Mouse (Mus musculus) forebrain, postnatal 0 days (tissue): ENCODE measurements around the gene Reep6. TPM values are rescaled to one million over a fixed set of nuclear protein-coding genes. Genes with fewer than 3 reads are reported as not detected.

ENCODE experiments used
- ATAC-seq: fragments of 200-750 bp; cut with Nextera tagmentation; 2 replicates; pipeline ENCODE4 v1.8.0; 2017; ENCODE audit warnings: mild to moderate bottlenecking, moderate library complexity
- DNase-seq: peaks from one replicate; pipeline ENCODE4 v3.0.0-alpha.2; 2015
- H3K27ac ChIP-seq: fragments of 300-500 bp; sonication (generic); 2 replicates; pipeline ENCODE4 v1.5.1; 2014; ENCODE audit warnings: low read depth, mild to moderate bottlenecking, antibody characterized with exemption, low read length, moderate library complexity, mixed read lengths
- H3K27me3 ChIP-seq: fragments of 300-500 bp; sonication (generic); 2 replicates; pipeline ENCODE4 v1.6.1; 2014; ENCODE audit warnings: mild to moderate bottlenecking, low read length, mixed read lengths; ENCODE audit not compliant: insufficient read depth
- H3K36me3 ChIP-seq: fragments of 300-500 bp; sonication (generic); 2 replicates; pipeline ENCODE4 v1.6.1; 2014; ENCODE audit warnings: mild to moderate bottlenecking, moderate library complexity; ENCODE audit not compliant: insufficient read depth
- H3K4me1 ChIP-seq: fragments of 300-500 bp; sonication (generic); 2 replicates; pipeline ENCODE4 v1.6.1; 2014; ENCODE audit warnings: antibody characterized with exemption; ENCODE audit not compliant: insufficient read depth
- H3K4me2 ChIP-seq: fragments of 300-500 bp; sonication (generic); 2 replicates; pipeline ENCODE4 v1.6.1; 2014; ENCODE audit warnings: low read depth, mild to moderate bottlenecking, moderate library complexity
- H3K4me3 ChIP-seq: fragments of 300-500 bp; sonication (generic); 2 replicates; pipeline ENCODE4 v1.5.1; 2014; ENCODE audit warnings: low read depth, low read length, mixed read lengths
- H3K9ac ChIP-seq: fragments of 300-500 bp; sonication (generic); 2 replicates; pipeline ENCODE4 v1.6.1; 2014; ENCODE audit warnings: mild to moderate bottlenecking
- H3K9me3 ChIP-seq: fragments of 300-500 bp; sonication (generic); 2 replicates; pipeline ENCODE4 v1.6.1; 2016; ENCODE audit warnings: low read length
- CTCF ChIP-seq: sonication (generic); IDR thresholded peaks from 2 replicates; pipeline ENCODE4 v1.5.1; 2016; ENCODE audit warnings: antibody characterized with exemption, control low read depth, low read depth
- WGBS: fragments of 180-500 bp; shearing (Covaris S2); extraction: QIAGEN DNeasy Blood & Tissue Kit; methylation state at CpG from one replicate; pipeline ENCODE4 v1.1.7; 2014; 5-methylcytosine and 5-hydroxymethylcytosine counted together
- microRNA-seq, 2 experiments: library from miRNA; unstranded; fragments of <30 nt; microRNA quantifications; one replicate each; pipeline ENCODE4; 2016
- polyA plus RNA-seq: library from polyadenylated mRNA; unstranded; fragments of >200 nt; fragmentation: Nextera tagmentation; extraction: Ambion mirVana; gene quantifications from 2 replicates; pipeline ENCODE4 v1.2.1, GENCODE M21; 2015
- total RNA-seq: library from RNA; depleted of rRNA; stranded (reverse); fragments of >200 nt; gene quantifications from 2 replicates; pipeline ENCODE4 v1.2.3, GENCODE M21; 2014; rRNA removed

The Reep6 gene
- total and polyA plus RNA-seq, 2 experiments from 2014 or later: 1.8 to 6.4 TPM

DNA sequence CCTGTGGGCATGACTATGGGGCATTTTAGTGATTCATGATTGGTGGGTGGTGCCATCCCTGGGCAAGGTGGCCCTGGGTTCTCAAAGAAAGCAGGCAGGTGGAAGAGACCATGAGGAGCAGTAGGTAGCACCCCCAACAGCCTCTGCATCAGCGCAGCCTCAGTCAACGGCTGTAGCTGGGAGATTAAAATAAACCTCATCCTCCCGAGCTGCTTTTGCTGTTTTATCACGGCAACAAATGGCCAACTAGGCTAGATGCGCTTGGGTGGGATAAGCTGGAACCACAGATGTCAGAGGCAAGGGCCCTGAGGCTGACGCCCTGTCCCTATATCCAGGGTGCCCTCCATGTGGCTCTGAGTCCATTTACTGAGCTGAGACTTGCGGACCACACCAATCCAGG lies 55.0 kb downstream of the Reep6 start:
- DNase-seq (no peak), ATAC-seq (no peak)
- H3K4me3 ChIP-seq: peak overlapping the region; percentile 96
- H3K9ac ChIP-seq: peak overlapping the region; percentile 99
- TF ChIP-seq CTCF: no peak
- H3K4me1 ChIP-seq: peaks cover 29% of the 10 kb centered on the region
- WGBS: 55% methylated on average over 7 of the region's 7 CpGs
- peaks cover 40% of the 10 kb centered on the region for H3K36me3 ChIP-seq
- H3K27me3 ChIP-seq: no peaks in the 10 kb centered on the region
- peak overlapping the region; percentile 97 for H3K4me2 ChIP-seq
- peak overlapping the region; percentile 98 for H3K27ac ChIP-seq
- H3K9me3 ChIP-seq: no peaks in the 10 kb centered on the region

DNA sequence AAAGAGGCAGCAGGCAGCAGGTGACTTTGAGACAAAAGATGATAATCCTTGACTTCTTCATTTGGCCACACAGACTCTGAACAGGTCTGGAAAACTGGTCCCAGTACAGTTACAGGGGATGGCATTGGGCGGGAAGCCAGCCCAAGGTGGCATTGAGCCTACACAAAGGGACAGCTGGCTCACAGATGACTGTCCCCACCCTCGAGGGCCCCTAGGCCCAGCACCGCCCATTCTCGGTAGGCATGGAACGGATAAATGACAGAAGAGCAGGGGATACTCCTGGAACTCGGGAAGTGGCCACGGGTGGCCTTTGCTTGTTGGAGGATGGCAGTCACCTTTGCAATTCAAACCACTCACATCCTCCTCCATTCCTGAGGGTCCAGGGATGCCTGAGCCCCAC lies 55.6 kb downstream of the Reep6 start:
- 4% methylated on average over 7 of the region's 7 CpGs for WGBS
- no peak for TF ChIP-seq CTCF
- Histone ChIP-seq H3K27ac (peak overlapping the region; percentile 98), H3K36me3 (peaks cover 37% of the 10 kb centered on the region), H3K9ac (peak overlapping the region; percentile 99), H3K27me3 (no peaks in the 10 kb centered on the region), H3K4me2 (peak overlapping the region; percentile 97), H3K4me3 (peak overlapping the region; percentile 96), H3K4me1 (peaks cover 29% of the 10 kb centered on the region), H3K9me3 (no peaks in the 10 kb centered on the region)
- no peak for DNase-seq
- peak; percentile 0; the same call in 1 of the 2 replicates for ATAC-seq

Small RNA genes within 50 kb of the gene (microRNA-seq; reads per million reads assigned to microRNA genes)
- gene Gm22721: 0 reads per million in 2 experiments

Other genes starting within 250 kb of the Reep6 start
- gene Sbno2, start 224.4 kb upstream of the Reep6 start, total RNA-seq: 19.2 and 24.2 TPM in 2 replicates
- gene Sbno2, start 224.4 kb upstream of the Reep6 start, polyA plus RNA-seq: 4.6 and 6.8 TPM in 2 replicates
- 77.2 and 77.8 TPM in 2 replicates for gene Stk11, start 214.2 kb upstream of the Reep6 start, total RNA-seq
- 13.6 and 14.8 TPM in 2 replicates for gene Stk11, start 214.2 kb upstream of the Reep6 start, polyA plus RNA-seq
- gene Atp5d, start 191.3 kb upstream of the Reep6 start, total RNA-seq: 154 and 193 TPM in 2 replicates
- gene Atp5d, start 191.3 kb upstream of the Reep6 start, polyA plus RNA-seq: 633 and 650 TPM in 2 replicates
- 114 and 151 TPM in 2 replicates for gene Cbarp, start 189.1 kb upstream of the Reep6 start, total RNA-seq
- gene Cbarp, start 189.1 kb upstream of the Reep6 start, polyA plus RNA-seq: 57.5 and 68.2 TPM in 2 replicates
- gene Midn, start 181.7 kb upstream of the Reep6 start, total RNA-seq: 91.5 and 120 TPM in 2 replicates
- 19.3 and 21.3 TPM in 2 replicates for gene Midn, start 181.7 kb upstream of the Reep6 start, polyA plus RNA-seq
- gene Cirbp, start 164.0 kb upstream of the Reep6 start, total RNA-seq: 345 and 424 TPM in 2 replicates
- 834 and 838 TPM in 2 replicates for gene Cirbp, start 164.0 kb upstream of the Reep6 start, polyA plus RNA-seq
- gene 1600002K03Rik, start 157.0 kb upstream of the Reep6 start, total RNA-seq: 4.2 and 5.0 TPM in 2 replicates
- 5.0 and 6.0 TPM in 2 replicates for gene 1600002K03Rik, start 157.0 kb upstream of the Reep6 start, polyA plus RNA-seq
- gene Efna2, start 150.5 kb upstream of the Reep6 start, total RNA-seq: 29.0 and 30.9 TPM in 2 replicates
- gene Efna2, start 150.5 kb upstream of the Reep6 start, polyA plus RNA-seq: 30.6 and 31.3 TPM in 2 replicates
- gene Mum1, start 103.5 kb upstream of the Reep6 start, total RNA-seq: 57.6 and 60.7 TPM in 2 replicates
- 41.1 and 50.4 TPM in 2 replicates for gene Mum1, start 103.5 kb upstream of the Reep6 start, polyA plus RNA-seq
- 162 and 212 TPM in 2 replicates for gene Ndufs7, start 80.8 kb upstream of the Reep6 start, total RNA-seq
- gene Ndufs7, start 80.8 kb upstream of the Reep6 start, polyA plus RNA-seq: 343 and 394 TPM in 2 replicates
- gene Gamt, start 68.9 kb upstream of the Reep6 start, total RNA-seq: 15.2 and 18.2 TPM in 2 replicates
- 20.8 and 21.8 TPM in 2 replicates for gene Gamt, start 68.9 kb upstream of the Reep6 start, polyA plus RNA-seq
- gene Dazap1, start 68.5 kb upstream of the Reep6 start, total RNA-seq: 120 and 122 TPM in 2 replicates
- gene Dazap1, start 68.5 kb upstream of the Reep6 start, polyA plus RNA-seq: 42.4 and 46.1 TPM in 2 replicates
- 1,181 and 1,718 TPM in 2 replicates for gene Rps15, start 37.5 kb upstream of the Reep6 start, total RNA-seq
- 681 and 897 TPM in 2 replicates for gene Rps15, start 37.5 kb upstream of the Reep6 start, polyA plus RNA-seq
- gene Apc2, start 34.0 kb upstream of the Reep6 start, total RNA-seq: 309 and 328 TPM in 2 replicates
- 85.3 and 112 TPM in 2 replicates for gene Apc2, start 34.0 kb upstream of the Reep6 start, polyA plus RNA-seq
- 19.2 and 22.8 TPM in 2 replicates for gene 2310011J03Rik, start 9.4 kb upstream of the Reep6 start, total RNA-seq
- gene 2310011J03Rik, start 9.4 kb upstream of the Reep6 start, polyA plus RNA-seq: 32.4 and 35.6 TPM in 2 replicates
- gene Pcsk4, start 455 bp upstream of the Reep6 start, total RNA-seq: 3.4 and 3.8 TPM in 2 replicates
- gene Pcsk4, start 455 bp upstream of the Reep6 start, polyA plus RNA-seq: 7.4 TPM in 2 replicates
- 0.31 and 0.33 TPM in 2 replicates for gene Adamtsl5, start 18.5 kb downstream of the Reep6 start, total RNA-seq
- 0.70 and 0.81 TPM in 2 replicates for gene Adamtsl5, start 18.5 kb downstream of the Reep6 start, polyA plus RNA-seq
- gene Plk5, start 26.5 kb downstream of the Reep6 start, total RNA-seq: 8.3 and 12.9 TPM in 2 replicates
- gene Plk5, start 26.5 kb downstream of the Reep6 start, polyA plus RNA-seq: 4.6 and 7.4 TPM in 2 replicates
- gene Mex3d, start 57.7 kb downstream of the Reep6 start, total RNA-seq: 107 and 120 TPM in 2 replicates
- gene Mex3d, start 57.7 kb downstream of the Reep6 start, polyA plus RNA-seq: 18.3 and 18.4 TPM in 2 replicates
- gene Mbd3, start 69.6 kb downstream of the Reep6 start, total RNA-seq: 37.9 and 43.9 TPM in 2 replicates
- gene Mbd3, start 69.6 kb downstream of the Reep6 start, polyA plus RNA-seq: 183 and 196 TPM in 2 replicates
- gene Uqcr11, start 76.9 kb downstream of the Reep6 start, total RNA-seq: 230 and 424 TPM in 2 replicates
- gene Uqcr11, start 76.9 kb downstream of the Reep6 start, polyA plus RNA-seq: 688 and 881 TPM in 2 replicates
- gene Tcf3, start 103.7 kb downstream of the Reep6 start, total RNA-seq: 69.0 and 91.4 TPM in 2 replicates
- gene Tcf3, start 103.7 kb downstream of the Reep6 start, polyA plus RNA-seq: 34.3 and 36.1 TPM in 2 replicates
- 0.62 and 1.9 TPM in 2 replicates for gene Onecut3, start 164.9 kb downstream of the Reep6 start, total RNA-seq
- 0.03 and 0.18 TPM in 2 replicates for gene Onecut3, start 164.9 kb downstream of the Reep6 start, polyA plus RNA-seq
- 0.05 and 0.38 TPM in 2 replicates for gene Atp8b3, start 209.2 kb downstream of the Reep6 start, total RNA-seq
- gene Atp8b3, start 209.2 kb downstream of the Reep6 start, polyA plus RNA-seq: 0.16 and 0.46 TPM in 2 replicates
- 40.3 and 41.9 TPM in 2 replicates for gene Rexo1, start 231.6 kb downstream of the Reep6 start, total RNA-seq
- 27.9 and 30.5 TPM in 2 replicates for gene Rexo1, start 231.6 kb downstream of the Reep6 start, polyA plus RNA-seq
- gene Klf16, start 247.4 kb downstream of the Reep6 start, total RNA-seq: 17.9 and 18.7 TPM in 2 replicates
- gene Klf16, start 247.4 kb downstream of the Reep6 start, polyA plus RNA-seq: 13.3 and 14.1 TPM in 2 replicates